Mouse (Mus musculus) layer of hippocampus, postnatal 25 days (tissue): ENCODE measurements at regions not wholly inside any gene's neighbourhood (a gene's known extent, or its start where the extent isn't known, plus 50 kb on each side); places are given as distances from the start of the nearest gene placed in this dataset.

Experiments
- DNase-seq, 2 experiments: peaks; one replicate each; pipeline ENCODE4 v3.0.0; 2022; ENCODE audit warnings: mixed read lengths in 2 of 2, low spot score in 1 of 2; ENCODE audit errors: extremely low spot score in 1 of 2

- no peak for DNase-seq
Measured at GRCm38 (mm10) chr11:48442534-48443254, 357.4 kb upstream of the Rack1 start.

GRCm38 (mm10) chr11:48436712-48437111 is 363.4 kb upstream of the Rack1 start:
- no peak for DNase-seq

GRCm38 (mm10) chr11:48431316-48431715 is 368.8 kb upstream of the Rack1 start:
- no peak for DNase-seq

- no peak for DNase-seq
Measured at GRCm38 (mm10) chr11:48427423-48427822, 372.7 kb upstream of the Rack1 start.

GRCm38 (mm10) chr11:48426446-48426845 is 373.7 kb upstream of the Rack1 start:
- DNase-seq: no peak

- DNase-seq: no peak
Measured at GRCm38 (mm10) chr11:48418066-48418756, 381.9 kb upstream of the Rack1 start.

GRCm38 (mm10) chr11:48417615-48418014 is 382.5 kb upstream of the Rack1 start:
- no peak for DNase-seq

GRCm38 (mm10) chr11:48398032-48398431 is 402.1 kb upstream of the Rack1 start:
- no peak for DNase-seq

GRCm38 (mm10) chr11:48381489-48381888 is 392.7 kb upstream of the Sgcd start:
- DNase-seq: no peak

- DNase-seq: no peak
Measured at GRCm38 (mm10) chr11:48378044-48378443, 389.3 kb upstream of the Sgcd start.

GRCm38 (mm10) chr11:48377269-48377668 is 388.5 kb upstream of the Sgcd start:
- no peak for DNase-seq

GRCm38 (mm10) chr11:48351349-48352023 is 362.7 kb upstream of the Sgcd start:
- no peak for DNase-seq

- DNase-seq: no peak
Measured at GRCm38 (mm10) chr11:48314500-48314899, 325.7 kb upstream of the Sgcd start.

GRCm38 (mm10) chr11:48295370-48295769 is 306.6 kb upstream of the Sgcd start:
- DNase-seq: no peak

- no peak for DNase-seq
Measured at GRCm38 (mm10) chr11:48262492-48262891, 273.7 kb upstream of the Sgcd start.

- DNase-seq: no peak
Measured at GRCm38 (mm10) chr11:48261089-48261488, 272.3 kb upstream of the Sgcd start.

- DNase-seq: no peak
Measured at GRCm38 (mm10) chr11:48250678-48251317, 262.0 kb upstream of the Sgcd start.

GRCm38 (mm10) chr11:48249315-48249714 is 260.5 kb upstream of the Sgcd start:
- DNase-seq: no peak

- DNase-seq: no peak
Measured at GRCm38 (mm10) chr11:48221156-48221555, 232.4 kb upstream of the Sgcd start.

GRCm38 (mm10) chr11:48219157-48219556 is 230.4 kb upstream of the Sgcd start:
- DNase-seq: no peak

GRCm38 (mm10) chr11:48216762-48217161 is 228.0 kb upstream of the Sgcd start:
- DNase-seq: no peak
